Mouse (Mus musculus) neural tube, embryonic 15.5 days (tissue): ENCODE data around the gene Bglap3. TPM values are rescaled to one million over a fixed set of nuclear protein-coding genes. Genes with fewer than 3 reads are reported as not detected.
"Not testable (repeated sequence)": the region's sequence is repeated elsewhere in the genome, so short reads cannot be mapped to it uniquely, and the experiment has no call there.

Experiments
- ATAC-seq: fragments of 200-750 bp; cut with Nextera tagmentation; 2 replicates; pipeline ENCODE4 v1.8.0; 2017; ENCODE audit warnings: mild to moderate bottlenecking, moderate TSS enrichment, moderate library complexity; ENCODE audit not compliant: low FRiP score
- H3K27ac ChIP-seq: fragments of 300-500 bp; sonication (generic); replicated peaks from 2 replicates; pipeline ENCODE4 v1.5.1; 2015; ENCODE audit warnings: mild to moderate bottlenecking, inconsistent platforms
- H3K27me3 ChIP-seq: fragments of 300-500 bp; sonication (generic); replicated peaks from 2 replicates; pipeline ENCODE4 v1.6.1; 2015; ENCODE audit warnings: inconsistent platforms
- H3K36me3 ChIP-seq: fragments of 300-500 bp; sonication (generic); 2 replicates; pipeline ENCODE4 v1.6.1; 2015; ENCODE audit warnings: inconsistent platforms
- H3K4me1 ChIP-seq: fragments of 300-500 bp; sonication (generic); 2 replicates; pipeline ENCODE4 v1.6.1; 2015; ENCODE audit warnings: inconsistent platforms
- H3K4me2 ChIP-seq: fragments of 300-500 bp; sonication (generic); 2 replicates; pipeline ENCODE4 v1.6.1; 2015; ENCODE audit warnings: inconsistent platforms, mild to moderate bottlenecking, moderate library complexity
- H3K4me3 ChIP-seq: fragments of 300-500 bp; sonication (generic); replicated peaks from 2 replicates; pipeline ENCODE4 v1.5.1; 2015; ENCODE audit warnings: mild to moderate bottlenecking, inconsistent platforms
- H3K9ac ChIP-seq: fragments of 300-500 bp; sonication (generic); replicated peaks from 2 replicates; pipeline ENCODE4 v1.6.1; 2015; ENCODE audit warnings: mild to moderate bottlenecking, inconsistent platforms
- H3K9me3 ChIP-seq: fragments of 300-500 bp; sonication (generic); replicated peaks from 2 replicates; pipeline ENCODE4 v1.6.1; 2016; ENCODE audit warnings: inconsistent platforms
- WGBS: fragments of 180-500 bp; shearing (Covaris S2); methylation state at CpG from one replicate; pipeline ENCODE4 v1.1.7; 2015; ENCODE audit warnings: mixed read lengths; 5-methylcytosine and 5-hydroxymethylcytosine counted together
- polyA plus RNA-seq: library from polyadenylated mRNA; unstranded; fragments of >200 nt; fragmentation: Nextera tagmentation; extraction: Ambion mirVana; gene quantifications from 2 replicates; pipeline ENCODE4 v1.2.1, GENCODE M21; 2015

Bglap3 gene
- polyA plus RNA-seq, 1 experiment from 2014 or later = 0.15 TPM

GRCm38 (mm10) chr3:88375750-88376626, 3.4 kb upstream of the Bglap3 start:
- H3K4me2 ChIP-seq = peak overlapping the region; percentile 46
- H3K36me3 ChIP-seq, H3K9ac ChIP-seq, H3K9me3 ChIP-seq, H3K4me3 ChIP-seq, H3K27me3 ChIP-seq, H3K4me1 ChIP-seq: not testable (repeated sequence)
- peak; percentile 91 for ATAC-seq
- WGBS = 11% methylated on average over 19 of the region's 19 CpGs
- peak overlapping the region; percentile 61; the same call in 1 of the 2 replicates for H3K27ac ChIP-seq

DNA sequence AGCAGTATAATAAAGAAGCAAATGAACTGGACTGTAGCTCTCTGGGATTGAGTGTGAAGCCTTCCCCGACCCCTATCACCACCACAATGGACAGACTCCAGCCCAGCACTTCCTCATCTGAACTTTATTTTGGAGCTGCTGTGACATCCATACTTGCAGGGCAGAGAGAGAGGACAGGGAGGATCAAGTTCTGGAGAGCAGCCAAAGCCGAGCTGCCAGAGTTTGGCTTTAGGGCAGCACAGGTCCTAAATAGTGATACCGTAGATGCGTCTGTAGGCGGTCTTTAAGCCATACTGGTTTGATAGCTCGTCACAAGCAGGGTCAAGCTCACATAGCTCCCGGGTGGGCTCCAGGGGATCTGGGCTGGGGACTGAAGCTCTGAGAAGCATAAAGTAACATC, 4.0 kb downstream of the Bglap3 start:
- not testable (repeated sequence) for H3K4me2 ChIP-seq, H3K4me3 ChIP-seq, H3K4me1 ChIP-seq, ATAC-seq, H3K9me3 ChIP-seq, H3K36me3 ChIP-seq, H3K9ac ChIP-seq, H3K27ac ChIP-seq
- H3K27me3 ChIP-seq = peaks cover 18% of the 10 kb centered on the region
- WGBS = 89% methylated on average over 7 of the region's 7 CpGs

- not testable (repeated sequence) for H3K4me2 ChIP-seq, H3K9ac ChIP-seq, H3K4me3 ChIP-seq, H3K36me3 ChIP-seq, H3K9me3 ChIP-seq, H3K27ac ChIP-seq, H3K4me1 ChIP-seq
- 0 out of 2 replicates have a peak, but pooled peaks have one; percentile 22 for ATAC-seq
- peaks cover 18% of the 10 kb centered on the region for H3K27me3 ChIP-seq
- WGBS = 37% methylated on average over 3 of the region's 7 CpGs
These were observed 5.0 kb downstream of the Bglap3 start for GRCm38 (mm10) chr3:88367517-88367916.

- peak; percentile 90 for ATAC-seq
- Histone ChIP-seq H3K36me3 (peaks cover 10% of the 10 kb centered on the region), H3K27ac (peak overlapping the region; percentile 66; the same call in 1 of the 2 replicates), H3K27me3 (peaks cover 18% of the 10 kb centered on the region), H3K4me3 (peak overlapping the region; percentile 32), H3K4me2 (peak overlapping the region; percentile 49)
- WGBS = 4% methylated on average over 21 of the region's 22 CpGs
- not testable (repeated sequence) for H3K4me1 ChIP-seq, H3K9ac ChIP-seq, H3K9me3 ChIP-seq
These were observed 5.6 kb downstream of the Bglap3 start for GRCm38 (mm10) chr3:88366830-88367428.

DNA sequence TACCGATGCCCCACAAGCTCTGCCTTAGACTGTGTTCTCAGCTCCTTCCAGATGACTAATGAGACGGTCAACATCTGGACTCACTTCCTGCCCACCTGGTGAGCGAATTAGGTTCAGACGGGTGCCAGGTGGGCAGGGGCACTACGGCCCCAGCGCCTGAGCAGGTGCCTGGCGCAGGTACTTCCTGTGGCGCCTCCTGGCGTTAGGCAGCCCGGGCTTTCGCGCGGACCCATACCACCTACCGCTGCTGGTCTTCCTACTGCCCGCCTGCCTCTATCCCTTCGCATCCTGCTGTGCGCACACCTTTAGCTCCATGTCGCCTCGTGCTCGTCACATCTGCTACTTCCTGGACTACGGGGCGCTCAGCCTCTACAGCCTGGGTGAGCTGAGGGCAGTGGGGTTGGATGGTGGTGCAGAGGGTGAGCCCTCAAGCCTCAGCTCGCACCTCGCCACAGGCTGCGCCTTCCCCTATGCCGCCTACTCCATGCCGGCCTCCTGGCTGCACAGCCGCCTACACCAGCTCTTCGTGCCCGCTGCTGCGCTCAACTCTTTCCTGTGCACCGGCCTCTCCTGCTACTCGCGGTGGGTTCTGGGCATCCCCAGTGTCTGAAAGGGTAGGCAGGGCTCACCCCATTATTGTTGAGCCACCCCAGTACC, 6.7 kb downstream of the Bglap3 start:
- H3K27me3 ChIP-seq = peaks cover 18% of the 10 kb centered on the region
- H3K27ac ChIP-seq = no peak overlapping the region
- H3K4me1 ChIP-seq = 0 out of 2 replicates have a peak, but pooled peaks cover 5% of the 10 kb centered on the region
- no peak overlapping the region for H3K9ac ChIP-seq
- 0 out of 2 replicates have a peak, but pooled peaks cover 4% of the 10 kb centered on the region for H3K9me3 ChIP-seq
- WGBS = 39% methylated on average over 34 of the region's 34 CpGs
- H3K4me2 ChIP-seq = peak overlapping the region; percentile 49; the same call in 1 of the 2 replicates
- H3K36me3 ChIP-seq = peaks cover 20% of the 10 kb centered on the region
- H3K4me3 ChIP-seq = no peak overlapping the region
- ATAC-seq = no peak

DNA sequence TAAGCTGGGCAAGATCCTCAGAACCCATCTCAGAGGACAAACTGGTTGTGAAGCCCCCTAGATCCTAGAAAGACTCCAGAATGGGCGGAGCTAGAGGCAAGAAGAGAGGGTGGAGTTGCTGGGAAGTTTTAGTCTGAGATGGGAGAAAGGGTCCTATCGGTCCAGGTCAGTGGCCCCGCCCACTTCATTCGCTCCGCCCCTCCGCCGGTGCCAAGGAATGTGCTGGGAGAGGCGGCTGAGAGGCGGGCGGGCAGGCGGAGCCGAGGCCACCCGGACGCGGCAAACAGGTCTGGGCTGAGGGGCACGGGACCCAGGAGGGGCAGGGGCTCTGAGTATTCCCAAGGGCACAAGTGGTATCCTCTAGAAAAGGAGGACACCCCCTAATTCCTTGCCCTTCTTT, 8.2 kb downstream of the Bglap3 start, which contains the start of gene Paqr6:
Gene Paqr6 (plus strand): TSS at position 248 of the 400 bp plus-strand sequence.
- ATAC-seq = no peak
- H3K4me1 ChIP-seq = 0 out of 2 replicates have a peak, but pooled peaks cover 5% of the 10 kb centered on the region
- H3K27me3 ChIP-seq = peaks cover 18% of the 10 kb centered on the region
- no peaks in the 10 kb centered on the region for H3K9me3 ChIP-seq
- H3K4me3 ChIP-seq = no peak within 1 kb of the TSS
- WGBS = 2% methylated on average over 16 of the region's 16 CpGs
- H3K27ac ChIP-seq = no peak within 1 kb of the TSS
- no peak within 1 kb of the TSS for H3K9ac ChIP-seq
- peak within 1 kb of the TSS; percentile 4 for H3K4me2 ChIP-seq
- H3K36me3 ChIP-seq = peaks cover 35% of the 10 kb centered on the region

DNA sequence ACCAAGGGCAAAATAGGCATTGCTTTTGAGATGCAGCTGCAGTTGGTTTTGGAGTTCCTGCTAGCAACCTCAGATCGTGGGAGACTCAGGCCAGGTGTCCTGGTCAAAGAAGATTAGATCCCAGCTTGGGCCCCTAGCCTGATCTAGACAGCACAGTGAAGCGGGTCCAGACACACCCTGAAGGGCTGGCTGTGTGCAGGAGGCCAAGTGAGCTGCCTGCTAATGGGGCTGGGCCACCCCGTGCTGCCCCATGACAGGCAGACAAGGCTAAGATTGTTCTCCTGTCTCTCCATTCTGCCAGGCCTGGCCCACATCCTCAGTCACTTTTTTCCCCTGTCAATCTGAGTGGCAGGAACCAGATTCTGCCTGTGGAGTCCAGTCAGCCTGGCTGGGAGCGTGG, 8.8 kb downstream of the Bglap3 start:
- H3K27ac ChIP-seq = no peak overlapping the region
- peaks cover 18% of the 10 kb centered on the region for H3K27me3 ChIP-seq
- H3K4me1 ChIP-seq = 0 out of 2 replicates have a peak, but pooled peaks cover 5% of the 10 kb centered on the region
- WGBS = 61% methylated on average over 4 of the region's 4 CpGs
- no peaks in the 10 kb centered on the region for H3K9me3 ChIP-seq
- no peak overlapping the region for H3K4me3 ChIP-seq
- H3K4me2 ChIP-seq = no peak overlapping the region
- H3K36me3 ChIP-seq = peaks cover 42% of the 10 kb centered on the region
- no peak for ATAC-seq
- no peak overlapping the region for H3K9ac ChIP-seq

DNA sequence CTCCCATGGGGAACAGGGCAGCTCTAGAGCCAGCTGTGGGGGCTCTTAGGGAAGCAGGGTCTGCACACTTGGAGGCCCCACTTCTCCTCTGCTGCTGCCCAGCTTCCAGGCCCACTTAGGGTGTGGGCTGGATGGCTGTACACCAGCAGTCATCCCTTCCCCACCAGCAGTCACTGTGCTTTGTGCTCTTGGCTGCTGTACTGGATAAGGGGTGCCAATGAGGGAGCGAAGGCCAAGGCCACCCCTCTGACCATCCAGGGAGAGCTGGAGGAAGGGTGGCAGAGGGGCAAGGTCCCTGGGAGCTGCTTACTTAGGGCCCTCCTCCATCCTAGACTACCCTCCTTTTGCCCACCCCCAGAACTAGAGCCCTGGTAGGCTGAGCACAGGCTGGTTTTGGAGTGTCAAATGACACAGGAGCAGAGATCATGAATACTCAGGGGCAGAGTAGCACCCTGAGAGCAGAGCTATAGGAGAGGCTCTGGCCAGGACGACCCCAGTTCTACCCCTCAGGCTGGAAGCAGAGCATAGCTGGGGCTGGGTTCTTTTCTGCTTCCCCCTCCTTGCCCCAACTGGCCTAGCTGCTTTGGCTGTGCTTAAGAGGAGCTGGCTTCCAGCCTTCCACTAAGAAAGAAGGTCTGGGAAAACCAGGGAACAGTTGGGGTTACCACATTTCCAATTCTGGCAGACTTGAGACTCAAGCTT, 10.8 kb downstream of the Bglap3 start:
- WGBS = 94% methylated on average over 2 of the region's 2 CpGs
- Histone ChIP-seq H3K4me2 (no peak overlapping the region), H3K9me3 (no peaks in the 10 kb centered on the region), H3K27ac (no peak overlapping the region), H3K36me3 (peaks cover 59% of the 10 kb centered on the region), H3K4me1 (0 out of 2 replicates have a peak, but pooled peaks cover 3% of the 10 kb centered on the region), H3K27me3 (peaks cover 18% of the 10 kb centered on the region), H3K9ac (no peak overlapping the region), H3K4me3 (no peak overlapping the region)
- no peak for ATAC-seq

DNA sequence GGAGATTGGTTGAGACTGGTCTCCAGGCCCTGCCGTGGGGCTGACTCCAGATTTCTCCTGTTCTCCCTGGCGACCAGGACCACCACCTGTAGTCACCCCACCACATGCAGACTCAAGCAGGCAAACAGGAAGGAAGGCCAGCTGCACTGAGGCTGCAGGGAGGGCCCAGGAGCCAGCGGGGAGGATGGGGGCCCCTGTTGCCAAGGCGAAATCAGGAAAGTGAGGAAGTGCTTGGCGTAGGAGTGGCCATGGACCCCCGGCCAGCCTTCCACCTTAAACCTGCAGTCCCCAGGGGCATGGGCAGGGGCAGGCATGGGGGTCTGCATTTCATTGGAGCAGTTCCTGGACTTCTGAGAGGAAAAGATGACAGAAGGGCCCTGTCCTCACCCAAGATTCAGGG, 11.4 kb downstream of the Bglap3 start:
- Histone ChIP-seq H3K27ac (no peak overlapping the region), H3K36me3 (peaks cover 66% of the 10 kb centered on the region), H3K27me3 (peaks cover 17% of the 10 kb centered on the region), H3K4me2 (no peak overlapping the region), H3K9ac (no peak overlapping the region), H3K4me3 (no peak overlapping the region), H3K4me1 (0 out of 2 replicates have a peak, but pooled peaks cover 2% of the 10 kb centered on the region), H3K9me3 (no peaks in the 10 kb centered on the region)
- whole genome bisulfite sequencing = 70% methylated on average over 6 of the region's 6 CpGs
- no peak for ATAC-seq

- WGBS = 77% methylated on average over 3 of the region's 3 CpGs
- Histone ChIP-seq H3K4me2 (no peak overlapping the region), H3K27me3 (peaks cover 8% of the 10 kb centered on the region; the same call in 1 of the 2 replicates), H3K9ac (0 out of 2 replicates have a peak overlapping the region, but pooled peaks have one; percentile 10), H3K4me3 (no peak overlapping the region), H3K4me1 (no peaks in the 10 kb centered on the region), H3K27ac (no peak overlapping the region), H3K9me3 (no peaks in the 10 kb centered on the region), H3K36me3 (peaks cover 77% of the 10 kb centered on the region)
- no peak for ATAC-seq
These were observed 12.6 kb downstream of the Bglap3 start for GRCm38 (mm10) chr3:88359989-88360388.

DNA sequence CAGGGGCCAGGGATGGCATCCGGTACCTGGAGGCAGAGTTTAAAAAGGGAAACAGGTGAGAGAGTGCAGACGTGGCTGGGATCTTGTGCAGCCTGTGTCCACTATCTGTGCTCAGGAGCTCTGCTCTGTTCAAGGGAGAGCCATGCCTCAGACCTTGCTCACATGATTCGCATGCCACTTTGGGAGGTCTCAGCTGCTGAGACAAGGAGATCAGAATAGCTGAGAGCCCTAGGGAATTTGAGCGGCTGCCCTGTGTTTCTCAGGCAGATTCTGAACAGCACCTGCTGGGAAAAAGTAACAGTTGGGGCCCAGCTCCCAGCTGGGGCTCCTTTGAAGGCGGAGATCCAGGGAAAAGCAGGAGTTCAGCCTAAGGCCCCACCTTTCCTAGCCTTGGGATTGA, 13.0 kb downstream of the Bglap3 start:
- WGBS = 54% methylated on average over 5 of the region's 5 CpGs
- Histone ChIP-seq H3K4me3 (no peak overlapping the region), H3K4me2 (no peak overlapping the region), H3K36me3 (peaks cover 81% of the 10 kb centered on the region), H3K9ac (0 out of 2 replicates have a peak overlapping the region, but pooled peaks have one; percentile 10), H3K9me3 (no peaks in the 10 kb centered on the region), H3K27me3 (peaks cover 4% of the 10 kb centered on the region; the same call in 1 of the 2 replicates), H3K27ac (no peak overlapping the region), H3K4me1 (no peaks in the 10 kb centered on the region)
- ATAC-seq = no peak
